Mouse (Mus musculus): ENCODE results near the gene Asb15.

DNA sequence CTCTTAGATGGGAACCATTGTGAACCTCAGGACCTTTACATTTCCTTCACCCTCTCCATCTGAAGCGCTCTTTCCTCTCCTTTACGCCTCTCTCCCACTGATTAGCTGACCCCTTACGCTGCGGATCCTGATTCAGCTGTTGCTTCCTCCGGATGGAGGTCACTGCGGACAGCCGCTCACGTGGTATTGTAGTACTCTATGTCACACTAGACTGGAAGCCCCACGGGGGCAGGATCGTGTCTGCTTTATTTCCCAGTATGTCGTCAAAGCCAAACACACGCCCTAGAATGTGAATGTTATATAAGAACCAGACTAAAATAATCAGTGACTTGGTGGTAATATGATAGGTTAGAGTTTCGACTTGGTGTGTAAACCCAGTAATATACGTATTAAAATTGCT lies 44.5 kb downstream of the Asb15 start:
- TF ChIP-seq CTCF (IDR thresholded peaks at IDR 0.05) = no peak
- no peak for TF ChIP-seq EP300 (IDR thresholded peaks at IDR 0.05)
